Mouse (Mus musculus) telencephalon, adult 2 months (tissue): ENCODE results near the gene Dnajc25.

Source experiments
- DNase-seq: peaks from one replicate; pipeline ENCODE4 v3.0.0-alpha.2; 2011; ENCODE audit warnings: low read depth, low spot score

Dnajc25 gene

GRCm38 (mm10) chr4:59069276-59069675 lies 74.4 kb downstream of the Dnajc25 start:
- DNase-seq, result no peak
